ENCODE assay signal across 8 mouse cellular contexts in the genomic region with DNA sequence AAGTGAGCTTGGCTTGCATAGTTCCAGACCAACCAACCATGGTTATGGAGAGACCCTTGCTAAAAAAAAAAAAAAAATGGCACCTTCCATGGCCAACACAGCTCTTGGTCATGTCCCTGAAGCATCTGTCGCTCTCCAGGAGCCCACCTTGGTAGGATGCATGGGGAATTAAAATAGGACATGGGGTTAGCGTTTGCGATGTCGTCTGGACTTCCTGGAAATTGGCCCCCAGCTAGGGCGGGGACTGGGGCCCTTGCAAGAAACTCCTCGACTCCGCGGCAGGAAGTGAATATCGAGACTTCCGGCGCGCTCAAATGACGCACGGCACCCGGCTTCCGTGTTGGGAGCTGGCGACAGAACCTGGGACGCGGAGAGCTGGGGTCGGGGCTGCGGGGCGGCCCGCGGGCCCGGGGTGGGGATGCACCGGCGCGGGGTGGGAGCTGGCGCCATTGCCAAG. TPM values are rescaled to one million over a fixed set of nuclear protein-coding genes. Genes with fewer than 3 reads are reported as not detected.
DNase-seq lines count a peak whose midpoint lies in the region; ATAC-seq and TF ChIP-seq lines count a peak whose summit lies in the region.

Gene Snf8, plus strand, starts transcription at position 290 of the 457 bp plus-strand sequence.

- H3K27me3 ChIP-seq in forebrain, embryonic 10.5 days (ENCODE audit: poor library complexity, severe bottlenecking), result peaks cover under 1% of the 10 kb centered on the region; the same call in 1 of the 2 replicates
- no peaks in the 10 kb centered on the region for H3K27me3 ChIP-seq in heart, embryonic 15.5 days
- H3K27me3 ChIP-seq in liver, embryonic 14.5 days (ENCODE audit: control insufficient read depth, insufficient read depth, low read length), result no peaks in the 10 kb centered on the region
- no peaks in the 10 kb centered on the region for H3K27me3 ChIP-seq in neural tube, embryonic 11.5 days (ENCODE audit: control insufficient read depth, insufficient read depth, low read length)
- no peaks in the 10 kb centered on the region for H3K27me3 ChIP-seq in stomach, postnatal 0 days (ENCODE audit: control insufficient read depth, insufficient read depth, low read length)

- H3K9me3 ChIP-seq in forebrain, embryonic 10.5 days, result no peaks in the 10 kb centered on the region
- no peaks in the 10 kb centered on the region for H3K9me3 ChIP-seq in heart, embryonic 15.5 days (replicated peaks)
- no peaks in the 10 kb centered on the region for H3K9me3 ChIP-seq in liver, embryonic 14.5 days (ENCODE audit: control insufficient read depth, low read length)
- no peaks in the 10 kb centered on the region for H3K9me3 ChIP-seq in neural tube, embryonic 11.5 days (ENCODE audit: control insufficient read depth, low read length)
- no peaks in the 10 kb centered on the region for H3K9me3 ChIP-seq in stomach, postnatal 0 days (ENCODE audit: control insufficient read depth, low read length)

- peak within 1 kb of the TSS; percentile 88 for H3K27ac ChIP-seq in forebrain, embryonic 10.5 days
- peak within 1 kb of the TSS; percentile 51 for H3K27ac ChIP-seq in heart, embryonic 15.5 days
- H3K27ac ChIP-seq in liver, embryonic 14.5 days, result peak within 1 kb of the TSS; percentile 49
- H3K27ac ChIP-seq in neural tube, embryonic 11.5 days (ENCODE audit: low read depth, low read length), result 0 out of 2 replicates have a peak within 1 kb of the TSS, but pooled peaks have one; percentile 35
- H3K27ac ChIP-seq in stomach, postnatal 0 days (replicated peaks), result peak within 1 kb of the TSS; percentile 61

- peak; percentile 84 for DNase-seq in c-Kit-negative CD71-positive TER-119-positive erythroid progenitor cells, embryonic 14.5 days (ENCODE audit: low read depth, low spot score)
- peak; percentile 94 for DNase-seq in forebrain, embryonic 10.5 days (ENCODE audit: extremely low spot score, low spot score)
- DNase-seq in kidney, postnatal 25 days, result peak; percentile 97
- DNase-seq in liver, embryonic 14.5 days (ENCODE audit: low read depth in 3 of 3, low spot score in 3 of 3), result peak; percentile 88 to 89 (median 88)
- DNase-seq in neural tube, embryonic 11.5 days (ENCODE audit: low spot score), result peak; percentile 96
- DNase-seq in stomach, postnatal 0 days (ENCODE audit: low spot score), result peak; percentile 98

- under 1% methylated on average over 29 of the region's 29 CpGs for WGBS in forebrain, embryonic 10.5 days
- under 1% methylated on average over 29 of the region's 29 CpGs for WGBS in heart, embryonic 15.5 days
- WGBS in liver, embryonic 14.5 days (ENCODE audit: insufficient replicate concordance), result under 1% methylated on average over 29 of the region's 29 CpGs
- under 1% methylated on average over 29 of the region's 29 CpGs for WGBS in neural tube, embryonic 11.5 days
- 0% methylated on average over 23 of the region's 29 CpGs for WGBS in stomach, postnatal 0 days

- 0 out of 2 replicates have a peak, but pooled peaks have one; percentile 16 for TF ChIP-seq EP300 in liver, embryonic 14.5 days (IDR thresholded peaks at IDR 0.05; ENCODE audit: low read depth)
- no peak for TF ChIP-seq EP300 in stomach, postnatal 0 days (optimal IDR thresholded peaks at IDR 0.05)

- H3K4me3 ChIP-seq in forebrain, embryonic 10.5 days, result peak within 1 kb of the TSS; percentile 86
- H3K4me3 ChIP-seq in heart, embryonic 15.5 days, result peak within 1 kb of the TSS; percentile 69
- peak within 1 kb of the TSS; percentile 84 to 93 for H3K4me3 ChIP-seq in liver, embryonic 14.5 days (ENCODE audit: insufficient read depth in 1 of 2, low read depth in 2 of 2, low read length in 2 of 2)
- H3K4me3 ChIP-seq in neural tube, embryonic 11.5 days (ENCODE audit: low read depth, low read length), result peak within 1 kb of the TSS; percentile 91
- H3K4me3 ChIP-seq in stomach, postnatal 0 days (ENCODE audit: low read depth, low read length), result peak within 1 kb of the TSS; percentile 81

- H3K4me1 ChIP-seq in forebrain, embryonic 10.5 days, result peaks cover 21% of the 10 kb centered on the region
- peaks cover 12% of the 10 kb centered on the region for H3K4me1 ChIP-seq in heart, embryonic 15.5 days (replicated peaks)
- H3K4me1 ChIP-seq in liver, embryonic 14.5 days (replicated peaks; ENCODE audit: control insufficient read depth in 2 of 2, insufficient read depth in 2 of 2, low read length in 1 of 2), result peaks cover 14 to 27% of the 10 kb centered on the region in 2 experiments
- H3K4me1 ChIP-seq in neural tube, embryonic 11.5 days (ENCODE audit: control insufficient read depth, insufficient read depth, low read length), result peaks cover 8% of the 10 kb centered on the region
- no peaks in the 10 kb centered on the region for H3K4me1 ChIP-seq in stomach, postnatal 0 days (replicated peaks; ENCODE audit: control insufficient read depth, insufficient read depth)

- H3K36me3 ChIP-seq in forebrain, embryonic 10.5 days (replicated peaks), result peaks cover 23% of the 10 kb centered on the region
- peaks cover 13% of the 10 kb centered on the region; the same call in 1 of the 2 replicates for H3K36me3 ChIP-seq in heart, embryonic 15.5 days
- H3K36me3 ChIP-seq in liver, embryonic 14.5 days (replicated peaks; ENCODE audit: control insufficient read depth, insufficient read depth, low read depth), result peaks cover 7% of the 10 kb centered on the region; the same call in 1 of the 2 replicates
- peaks cover 3% of the 10 kb centered on the region; the same call in 1 of the 2 replicates for H3K36me3 ChIP-seq in neural tube, embryonic 11.5 days (ENCODE audit: control insufficient read depth, insufficient read depth, low read length)
- no peaks in the 10 kb centered on the region for H3K36me3 ChIP-seq in stomach, postnatal 0 days (ENCODE audit: control insufficient read depth, insufficient read depth, low read length)

- TF ChIP-seq CTCF in liver, embryonic 14.5 days (IDR thresholded peaks at IDR 0.05; ENCODE audit: low read depth), result no peak
- TF ChIP-seq CTCF in stomach, postnatal 0 days (IDR thresholded peaks at IDR 0.05; ENCODE audit: low read depth), result no peak

- peak within 1 kb of the TSS; percentile 76 for H3K4me2 ChIP-seq in heart, embryonic 15.5 days
- H3K4me2 ChIP-seq in liver, embryonic 14.5 days (ENCODE audit: low read depth), result peak within 1 kb of the TSS; percentile 66
- H3K4me2 ChIP-seq in neural tube, embryonic 11.5 days (ENCODE audit: low read depth), result peak within 1 kb of the TSS; percentile 93
- peak within 1 kb of the TSS; percentile 91 for H3K4me2 ChIP-seq in stomach, postnatal 0 days (replicated peaks; ENCODE audit: low read depth)

- H3K9ac ChIP-seq in heart, embryonic 15.5 days, result peak within 1 kb of the TSS; percentile 68
- H3K9ac ChIP-seq in liver, embryonic 14.5 days (replicated peaks), result peak within 1 kb of the TSS; percentile 81
- peak within 1 kb of the TSS; percentile 81 for H3K9ac ChIP-seq in neural tube, embryonic 11.5 days (ENCODE audit: low read length)
- peak within 1 kb of the TSS; percentile 89 for H3K9ac ChIP-seq in stomach, postnatal 0 days (ENCODE audit: low read length)

- peak; percentile 93 for ATAC-seq in CD4-positive, CD25-positive, alpha-beta regulatory T cell, adult 4 months
- ATAC-seq in heart, embryonic 15.5 days (replicated peaks; ENCODE audit: insufficient number of reproducible peaks, insufficient read depth, low FRiP score, low read depth), result peak; percentile 81
- peak; percentile 88 for ATAC-seq in liver, embryonic 14.5 days (ENCODE audit: insufficient read depth)
- peak; percentile 60 for ATAC-seq in neural tube, embryonic 11.5 days (ENCODE audit: insufficient read depth, low FRiP score, low TSS enrichment)
- peak; percentile 79 for ATAC-seq in stomach, postnatal 0 days (ENCODE audit: low FRiP score, low TSS enrichment)

RNA-seq across cellular contexts. Expression of gene Snf8, which starts in this region (rescaled TPM):
- 10 to 100 TPM; 32.8 to 42.6 TPM for polyA plus RNA-seq in CD4-positive, CD25-positive, alpha-beta regulatory T cell, adult 4 months (2017; shearing (Covaris generic))
- polyA plus RNA-seq in forebrain, embryonic 10.5 days (2016; fragmentation: Nextera tagmentation; extraction: Ambion mirVana), result 107 and 109 TPM in 2 replicates
- polyA plus RNA-seq in heart, embryonic 15.5 days (2015; fragmentation: Nextera tagmentation; extraction: Ambion mirVana), result 65.5 and 74.2 TPM in 2 replicates
- polyA plus RNA-seq in liver, embryonic 14.5 days (2012; rRNA removed), result 18.5 and 28.2 TPM in 2 replicates
- polyA plus RNA-seq in liver, embryonic 14.5 days (2014; fragmentation: Nextera tagmentation; extraction: Ambion mirVana), result 28.9 and 30.0 TPM in 2 replicates
- 41.7 and 46.6 TPM in 2 replicates for polyA plus RNA-seq in neural tube, embryonic 11.5 days (2014; fragmentation: Nextera tagmentation; extraction: Ambion mirVana)
- polyA plus RNA-seq in stomach, postnatal 0 days (2015; fragmentation: Nextera tagmentation; extraction: Ambion mirVana), result 76.0 and 83.0 TPM in 2 replicates

Comparison
In these comparisons a context has a peak if more than half of its experiments do, and no peak if none do; other contexts are left out.
1. Peak in every context shown above with its lines: DNase-seq, ATAC-seq, H3K4me3 ChIP-seq and H3K27ac ChIP-seq.
2. H3K27ac ChIP-seq: peak in every context shown above with its lines; median percentile 88 in forebrain, embryonic 10.5 days; 61 in stomach, postnatal 0 days; 51 in heart, embryonic 15.5 days; 49 in liver, embryonic 14.5 days; 35 in neural tube, embryonic 11.5 days.